Mouse (Mus musculus): ENCODE measurements around the gene Fam168b.

Gene Fam168b

DNA sequence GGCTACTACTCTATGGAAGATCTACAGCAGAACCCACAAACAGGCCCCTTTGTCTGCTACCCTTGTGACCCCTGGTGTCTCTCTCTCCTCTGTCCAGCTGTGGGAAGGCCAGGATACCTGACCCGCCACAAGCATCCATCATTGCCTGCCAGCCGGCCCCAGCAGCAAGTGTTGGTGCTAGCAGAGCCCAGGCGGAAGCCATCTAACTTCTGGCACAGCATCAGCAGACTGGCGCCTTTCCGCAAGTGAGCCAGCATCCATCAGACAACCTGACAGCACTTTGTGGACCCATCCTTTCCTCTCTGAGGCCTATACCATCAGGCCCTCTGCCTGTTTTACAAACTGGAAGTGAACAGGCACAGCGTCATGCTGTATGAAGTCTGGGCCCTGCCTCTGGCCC lies 31.3 kb downstream of the Fam168b start:
- DNase-seq = no peak

DNA sequence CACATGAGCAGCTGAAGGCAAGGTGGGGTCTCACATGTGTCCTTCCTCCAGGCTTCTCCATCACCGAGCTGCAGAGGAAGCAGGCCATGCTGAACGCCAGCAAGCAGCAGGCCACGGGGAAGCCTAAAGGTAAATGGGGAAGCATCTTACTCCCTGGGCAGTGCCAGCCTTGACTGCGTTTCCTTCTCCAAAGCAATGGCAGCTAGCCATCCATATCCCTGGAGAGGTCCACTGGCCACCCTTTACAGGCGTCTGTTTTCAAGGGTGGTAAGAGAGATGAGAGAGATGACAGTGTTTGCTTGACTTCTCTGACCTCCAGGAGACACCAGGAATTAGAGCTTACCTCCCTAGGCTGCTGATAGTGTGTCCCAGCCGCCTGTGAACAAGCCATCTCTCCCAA lies 31.8 kb downstream of the Fam168b start:
- DNase-seq = no peak

DNA sequence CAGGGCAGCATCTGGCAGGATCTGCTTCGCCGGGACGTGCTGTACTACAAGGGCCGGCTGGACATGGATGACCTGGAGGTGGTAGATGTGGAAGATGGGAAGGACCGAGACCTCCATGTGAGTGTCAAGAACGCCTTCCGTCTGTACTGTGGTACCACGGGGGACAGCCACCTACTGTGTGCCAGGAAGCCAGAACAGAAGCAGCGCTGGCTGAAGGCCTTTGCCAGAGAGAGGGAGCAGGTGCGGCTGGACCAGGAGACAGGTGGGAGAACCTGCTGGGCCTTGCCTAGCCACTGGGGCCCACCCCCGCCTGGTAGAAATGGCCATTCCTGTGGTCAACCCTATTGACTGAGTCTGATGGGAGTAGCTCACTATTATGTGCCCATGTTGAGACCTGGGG lies 32.6 kb downstream of the Fam168b start:
- DNase-seq = no peak

DNA sequence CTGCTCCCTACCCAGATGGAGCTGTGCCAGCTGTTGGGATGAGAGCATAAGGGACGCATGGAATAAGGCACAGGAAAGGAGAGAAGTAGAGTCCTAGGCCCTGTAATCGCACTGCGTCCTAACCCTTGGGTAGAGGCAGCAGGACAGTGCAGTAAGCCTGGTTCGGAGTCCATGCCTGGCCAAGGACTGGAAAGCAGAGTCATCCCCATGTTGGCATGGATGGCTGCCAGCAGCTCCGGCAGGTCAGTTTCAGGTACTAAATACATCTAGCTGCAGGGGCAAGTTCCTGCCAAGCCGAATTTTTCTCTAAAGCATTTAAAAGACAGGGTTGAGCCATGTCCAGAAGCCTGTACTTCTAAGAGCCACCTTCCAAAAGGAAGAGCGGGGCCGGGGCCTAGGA lies 34.4 kb downstream of the Fam168b start:
- DNase-seq = peak; percentile 46

DNA sequence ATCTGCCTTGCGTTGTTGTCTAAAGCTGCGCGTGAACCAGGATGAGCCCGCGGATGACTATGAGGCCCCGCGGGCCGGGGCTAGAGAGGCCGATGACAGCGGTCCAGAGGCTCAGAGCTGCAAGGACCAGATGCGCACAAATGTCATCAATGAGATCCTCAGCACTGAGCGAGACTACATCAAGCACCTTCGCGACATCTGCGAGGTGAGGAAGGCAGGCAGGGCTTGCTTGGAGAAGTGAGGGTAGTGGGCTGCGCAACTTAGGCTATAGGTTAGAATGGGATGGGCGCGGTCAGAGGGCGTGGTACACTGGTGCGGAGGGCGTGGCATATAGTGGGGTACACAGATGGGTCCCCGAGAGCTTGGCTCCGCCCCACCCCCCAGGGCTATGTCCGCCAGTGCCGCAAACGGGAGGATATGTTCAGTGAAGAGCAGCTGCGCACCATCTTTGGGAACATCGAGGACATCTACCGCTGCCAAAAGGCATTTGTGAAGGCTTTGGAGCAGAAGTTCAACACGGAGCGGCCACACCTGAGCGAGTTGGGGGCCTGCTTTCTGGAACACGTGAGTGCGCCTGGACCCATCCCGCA lies 36.8 kb downstream of the Fam168b start:
- DNase-seq = no peak

DNA sequence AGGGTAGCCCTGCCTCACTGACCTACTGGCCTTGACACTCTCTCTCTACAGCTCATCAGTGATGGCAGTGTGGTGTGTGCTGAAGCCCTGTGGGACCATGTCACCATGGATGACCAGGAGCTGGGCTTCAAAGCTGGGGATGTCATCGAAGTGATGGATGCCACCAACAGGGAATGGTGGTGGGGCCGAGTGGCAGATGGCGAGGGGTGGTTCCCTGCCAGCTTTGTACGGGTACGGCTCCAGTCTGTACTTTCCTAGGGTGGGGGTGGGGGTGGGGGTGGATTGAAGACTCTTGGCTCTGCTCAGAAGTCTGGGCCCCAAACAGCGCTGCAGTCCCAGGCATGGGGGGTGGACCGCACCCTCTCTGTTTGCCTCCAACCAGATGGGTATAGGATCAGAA lies 38.0 kb downstream of the Fam168b start:
- no peak for DNase-seq

DNA sequence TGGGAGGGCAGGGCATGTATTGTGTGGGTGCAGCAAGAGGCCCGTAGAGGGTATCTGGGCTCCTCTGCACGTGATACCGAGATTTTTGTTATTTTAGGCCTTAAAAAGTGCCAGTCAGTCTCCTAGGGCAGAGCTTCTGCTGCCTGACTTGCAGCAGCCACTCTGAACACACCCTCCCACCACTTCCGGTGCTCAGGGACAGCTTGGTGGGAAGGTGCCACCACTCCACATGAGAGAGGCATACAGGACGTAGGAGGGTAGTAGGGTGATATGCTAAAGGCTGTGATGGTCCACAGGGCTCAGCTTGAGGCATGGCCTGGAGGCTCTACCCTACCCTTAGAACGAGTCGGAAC lies 40.6 kb downstream of the Fam168b start:
- no peak for DNase-seq

DNA sequence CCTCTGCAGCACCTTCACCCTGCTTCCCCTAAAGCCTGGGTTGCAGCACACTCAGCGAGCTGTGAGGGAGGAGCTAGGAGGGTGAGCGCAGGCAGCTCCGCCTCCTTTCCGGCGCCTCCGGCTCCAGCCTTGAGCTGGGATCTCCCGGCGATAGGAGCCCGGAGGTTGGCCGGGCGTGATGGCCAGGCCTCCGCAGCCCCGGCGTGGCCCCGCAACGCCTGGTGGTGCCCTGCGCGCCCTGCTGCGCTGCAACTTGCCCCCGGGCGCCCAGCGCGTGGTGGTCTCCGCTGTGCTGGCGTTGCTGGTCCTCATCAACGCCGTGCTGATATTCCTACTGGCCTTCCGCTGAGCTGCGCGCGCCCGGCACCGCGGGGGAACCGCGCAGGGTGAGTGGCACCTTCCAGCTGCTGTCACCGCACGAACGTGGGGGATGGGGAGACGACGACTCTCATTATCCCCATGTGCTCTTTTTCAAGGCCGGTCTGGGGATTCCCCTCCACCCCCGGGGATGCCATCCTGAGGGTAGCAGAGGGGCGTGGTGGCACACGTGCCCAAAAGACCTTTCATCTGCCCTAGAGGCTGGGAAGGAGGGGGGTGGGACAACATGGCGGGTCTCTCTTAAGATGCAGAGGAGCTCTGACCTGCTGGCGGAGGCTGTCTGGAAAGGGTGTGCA lies 41.1 kb downstream of the Fam168b start:
- peak; percentile 51 for DNase-seq

DNA sequence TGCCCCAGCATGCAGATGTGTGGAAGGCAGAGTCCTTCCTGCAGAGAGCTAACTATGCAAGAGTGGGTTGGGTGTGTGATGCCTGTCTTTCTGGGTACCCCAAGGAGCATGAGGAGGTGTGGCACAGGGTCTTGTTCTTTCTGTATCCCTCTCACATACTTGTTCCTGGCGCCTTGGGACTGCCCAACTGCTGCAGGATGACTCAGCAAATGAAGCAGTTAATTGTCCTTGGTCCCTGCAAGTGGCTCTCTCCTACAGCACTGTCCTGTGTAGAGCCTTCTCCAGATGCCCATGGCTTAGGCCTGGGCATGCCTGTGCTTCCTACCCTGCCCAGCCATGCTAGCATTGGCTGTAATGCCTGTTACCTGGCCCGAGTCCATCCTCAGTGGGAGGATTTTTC lies 43.7 kb downstream of the Fam168b start:
- DNase-seq = no peak

DNA sequence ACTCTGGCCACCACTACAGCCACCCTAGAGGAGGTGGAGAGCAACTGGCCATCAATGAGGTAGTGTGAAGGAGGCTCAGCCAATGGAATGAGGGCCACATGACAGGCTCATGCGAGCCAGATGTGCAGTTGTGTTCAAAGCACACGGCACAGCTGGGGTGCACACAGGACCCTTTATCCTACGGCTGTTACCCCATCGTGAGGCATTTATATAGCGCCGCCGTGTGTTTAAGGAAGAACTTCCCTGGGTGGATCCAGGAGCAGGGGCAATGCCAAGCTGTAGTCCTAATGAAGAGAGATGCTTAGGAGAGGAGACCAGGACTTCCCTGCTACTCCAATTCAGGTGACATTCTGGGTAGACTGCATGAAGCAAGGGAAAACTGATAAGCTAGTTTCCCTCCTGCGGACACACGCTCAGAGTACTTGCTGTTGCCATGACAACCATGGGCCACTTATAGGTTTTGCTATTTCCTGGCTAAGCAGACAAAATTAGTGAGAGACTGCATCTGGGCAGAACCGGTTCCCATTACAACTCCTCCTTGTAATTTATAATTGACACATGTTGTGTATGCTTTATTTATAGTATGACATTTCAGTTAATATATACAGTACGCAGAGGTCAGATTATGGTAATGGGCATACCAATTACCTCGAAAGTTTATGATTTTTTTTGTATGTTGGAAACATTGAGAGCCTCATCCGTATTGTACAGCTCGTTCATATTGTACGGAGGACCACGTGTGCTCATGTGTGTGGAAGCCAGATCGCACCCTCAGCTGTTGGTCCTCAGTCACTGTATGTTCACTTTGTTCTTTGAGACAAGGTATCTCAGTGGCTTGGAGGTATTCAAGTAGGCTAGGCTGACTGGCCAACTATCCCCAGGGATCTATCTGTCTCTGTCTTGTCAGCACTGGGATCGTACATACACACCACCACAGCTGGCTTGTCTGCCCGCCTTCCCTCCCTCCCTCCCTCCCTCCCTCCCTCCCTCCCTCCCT lies 49.3 kb downstream of the Fam168b start:
- no peak for DNase-seq

DNA sequence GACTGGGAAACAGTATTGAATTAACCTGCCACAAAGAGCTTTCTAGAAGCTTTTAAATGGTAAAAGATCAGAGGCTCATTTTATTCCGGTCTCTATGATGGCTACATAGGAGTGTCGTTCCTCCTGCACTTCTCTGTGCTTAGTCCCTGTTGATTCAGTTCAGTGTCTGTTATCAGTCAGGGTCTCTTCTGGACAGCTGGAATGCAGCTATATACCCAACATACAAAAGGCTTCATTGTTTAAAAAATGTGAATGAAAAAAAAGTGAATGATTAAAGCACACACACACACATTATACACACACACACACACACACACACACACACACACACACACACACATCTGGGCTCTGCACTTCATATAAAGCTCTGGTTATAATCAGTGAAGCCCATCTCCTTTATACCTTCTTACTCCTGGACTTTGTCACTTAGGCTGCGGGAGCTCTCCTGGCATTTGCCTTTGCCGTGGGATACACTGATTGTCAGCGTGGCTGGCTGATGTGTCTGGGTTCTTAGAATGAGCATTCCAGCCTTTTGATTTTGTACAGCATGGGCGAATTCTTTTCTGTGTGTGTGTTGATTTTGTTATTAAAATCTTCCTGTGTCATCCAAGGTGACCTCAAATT lies 59.2 kb downstream of the Fam168b start:
- DNase-seq = no peak

DNA sequence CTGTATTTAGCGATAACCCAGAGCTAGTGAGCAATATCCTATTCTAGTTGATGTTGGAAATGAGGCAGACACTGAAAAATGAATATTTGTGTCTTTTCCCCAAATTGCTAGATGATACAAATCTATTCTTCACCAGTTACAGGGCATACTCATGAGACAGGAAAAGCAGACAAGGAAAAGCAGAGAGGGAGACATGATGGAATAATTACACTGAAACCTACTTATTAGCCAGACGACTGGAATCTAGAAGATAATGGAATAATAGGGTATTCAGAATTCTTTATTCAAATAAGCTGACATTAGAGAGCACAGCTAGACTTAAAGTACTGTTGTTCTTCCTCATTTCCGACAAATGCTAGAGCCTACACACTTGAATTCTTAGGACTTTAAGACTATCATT lies 67.0 kb downstream of the Fam168b start:
- no peak for DNase-seq

DNA sequence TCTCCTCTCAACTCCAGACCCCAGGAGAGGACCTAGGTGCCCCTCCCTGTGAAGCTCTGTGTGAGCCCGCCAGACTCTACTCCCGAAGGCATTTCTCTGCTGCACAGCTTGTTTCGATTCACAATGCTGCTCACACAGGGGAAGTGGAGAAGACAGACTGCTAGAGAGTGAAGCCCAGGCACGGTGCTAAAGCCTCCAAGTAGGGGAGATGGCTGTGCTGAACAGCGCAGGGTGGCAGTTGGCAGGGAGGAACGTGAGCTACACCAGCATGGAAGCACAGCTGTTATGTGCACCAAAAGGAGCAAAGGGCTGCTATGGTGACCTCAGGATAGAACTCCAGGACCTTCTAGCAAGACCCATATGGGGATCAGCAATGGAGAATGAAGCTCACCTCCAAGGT lies 74.0 kb downstream of the Fam168b start:
- DNase-seq = no peak

DNA sequence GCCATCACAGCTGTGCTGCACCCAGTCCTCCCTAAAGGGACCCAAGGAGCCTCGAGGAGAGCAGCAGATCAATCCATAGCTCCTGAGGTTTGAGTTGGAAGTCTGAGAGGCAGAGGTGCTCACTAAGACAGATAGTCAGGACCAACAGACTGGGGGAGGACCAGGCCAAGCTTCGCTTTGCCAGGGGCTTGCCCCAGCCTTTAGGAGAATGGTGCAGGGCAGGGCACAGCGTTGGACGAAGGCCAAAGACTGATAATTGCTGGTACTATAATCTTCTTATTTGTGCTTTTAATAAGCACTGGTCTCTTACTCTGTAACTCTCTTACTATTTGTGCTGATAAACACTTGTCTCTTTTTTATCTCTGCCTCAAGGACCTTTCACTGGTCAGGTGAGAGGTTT lies 75.0 kb downstream of the Fam168b start:
- no peak for DNase-seq

DNA sequence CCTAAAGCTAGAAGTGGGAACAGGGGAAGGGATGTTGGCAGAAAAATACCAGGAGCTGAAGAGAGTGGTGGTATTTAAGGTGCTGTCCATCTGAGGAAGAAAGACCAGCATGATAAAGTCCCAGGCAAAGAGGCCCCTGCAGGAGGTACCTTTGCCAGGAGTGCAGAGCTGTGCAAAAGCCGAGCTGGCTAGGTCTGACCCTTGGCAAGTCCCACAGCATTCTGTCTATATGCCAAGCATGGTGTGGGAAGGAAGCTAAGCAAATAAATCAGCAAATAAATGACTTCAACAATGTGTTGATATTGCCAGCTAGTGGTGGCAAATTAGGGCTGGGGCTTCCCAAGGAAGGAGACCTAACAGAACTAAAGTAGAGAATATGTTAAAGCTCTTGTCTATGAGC lies 76.0 kb downstream of the Fam168b start:
- DNase-seq = peak; percentile 72
